Mouse (Mus musculus) stomach, embryonic 14.5 days (tissue): ENCODE measurements around the gene Prdx5. TPM values are rescaled to one million over a fixed set of nuclear protein-coding genes. Genes with fewer than 3 reads are reported as not detected.

Source experiments
- ATAC-seq: fragments of 200-750 bp; cut with Nextera tagmentation; 2 replicates; pipeline ENCODE4 v1.8.0; 2017; ENCODE audit warnings: low read depth, moderate TSS enrichment; ENCODE audit not compliant: insufficient number of reproducible peaks, insufficient read depth, low FRiP score
- H3K27ac ChIP-seq: fragments of 300-500 bp; sonication (generic); 2 replicates; pipeline ENCODE4 v1.5.1; 2014; ENCODE audit warnings: mild to moderate bottlenecking, low read length, moderate library complexity, mixed read lengths
- H3K27me3 ChIP-seq: fragments of 300-500 bp; sonication (generic); 2 replicates; pipeline ENCODE4 v1.6.1; 2014; ENCODE audit warnings: low read length, control low read depth, mixed read lengths; ENCODE audit not compliant: control insufficient read depth, insufficient read depth
- H3K36me3 ChIP-seq: fragments of 300-500 bp; sonication (generic); 2 replicates; pipeline ENCODE4 v1.6.1; 2014; ENCODE audit warnings: mild to moderate bottlenecking, control low read depth, low read length, moderate library complexity, mixed read lengths; ENCODE audit not compliant: control insufficient read depth, insufficient read depth
- H3K4me1 ChIP-seq: fragments of 300-500 bp; sonication (generic); 2 replicates; pipeline ENCODE4 v1.6.1; 2014; ENCODE audit warnings: low read length, control low read depth, mixed read lengths; ENCODE audit not compliant: control insufficient read depth, insufficient read depth
- H3K4me2 ChIP-seq: fragments of 300-500 bp; sonication (generic); replicated peaks from 2 replicates; pipeline ENCODE4 v1.6.1; 2014; ENCODE audit warnings: low read depth, low read length, control low read depth
- H3K4me3 ChIP-seq: fragments of 300-500 bp; sonication (generic); 2 replicates; pipeline ENCODE4 v1.5.1; 2014; ENCODE audit warnings: low read depth, low read length, control low read depth
- H3K9ac ChIP-seq: fragments of 300-500 bp; sonication (generic); replicated peaks from 2 replicates; pipeline ENCODE4 v1.6.1; 2014; ENCODE audit warnings: low read depth, mild to moderate bottlenecking, control low read depth, low read length, moderate library complexity, mixed read lengths
- H3K9me3 ChIP-seq: fragments of 300-500 bp; sonication (generic); 2 replicates; pipeline ENCODE4 v1.6.1; 2016; ENCODE audit warnings: low read depth, low read length, control low read depth; ENCODE audit not compliant: control insufficient read depth
- WGBS: fragments of 180-500 bp; shearing (Covaris S2); extraction: QIAGEN DNeasy Blood & Tissue Kit; methylation state at CpG from one replicate; pipeline ENCODE4 v1.1.7; 2014; 5-methylcytosine and 5-hydroxymethylcytosine counted together
- polyA plus RNA-seq: library from polyadenylated mRNA; unstranded; fragments of >200 nt; fragmentation: Nextera tagmentation; extraction: Ambion mirVana; gene quantifications from 2 replicates; pipeline ENCODE4 v1.2.1, GENCODE M21; 2014

Prdx5 gene
- polyA plus RNA-seq, 1 experiment from 2014 or later: 172 TPM

GRCm38 (mm10) chr19:6893731-6894451, 16.0 kb downstream of the Prdx5 start:
- 92% methylated on average over 14 of the region's 14 CpGs for WGBS
- Histone ChIP-seq H3K27ac (no peak overlapping the region), H3K9ac (no peak overlapping the region), H3K36me3 (no peaks in the 10 kb centered on the region), H3K9me3 (no peaks in the 10 kb centered on the region), H3K4me3 (no peak overlapping the region), H3K4me2 (no peak overlapping the region), H3K4me1 (no peaks in the 10 kb centered on the region), H3K27me3 (no peaks in the 10 kb centered on the region)
- ATAC-seq: no peak

- H3K4me1 ChIP-seq: no peaks in the 10 kb centered on the region
Observed at GRCm38 (mm10) chr19:6892512-6892911, 17.4 kb downstream of the Prdx5 start.

DNA sequence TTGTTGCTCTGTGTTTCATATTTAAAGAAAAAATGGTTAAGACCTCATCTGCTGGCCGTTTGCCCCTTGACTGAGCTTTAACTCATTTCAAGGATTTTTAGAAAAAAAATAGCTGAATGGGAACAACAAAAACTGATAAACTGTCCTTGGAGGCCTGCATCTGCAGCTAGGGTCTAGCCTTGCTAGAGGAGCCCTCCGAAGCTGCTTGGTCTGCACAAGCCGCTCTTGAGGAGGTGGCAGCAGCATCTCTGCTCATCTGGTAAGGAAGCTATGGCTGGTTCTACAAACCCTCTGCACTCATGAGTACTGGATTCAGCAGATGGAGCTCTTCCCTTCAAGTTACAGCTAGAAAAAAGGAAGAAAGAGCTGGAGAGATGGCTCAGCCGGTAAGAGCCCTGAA, 31.9 kb downstream of the Prdx5 start:
- Histone ChIP-seq H3K4me1 (no peaks in the 10 kb centered on the region), H3K36me3 (no peaks in the 10 kb centered on the region), H3K4me3 (no peak overlapping the region), H3K9me3 (peaks cover 3% of the 10 kb centered on the region; the same call in 1 of the 2 replicates), H3K27ac (no peak overlapping the region), H3K4me2 (no peak overlapping the region), H3K27me3 (no peaks in the 10 kb centered on the region), H3K9ac (no peak overlapping the region)
- no peak for ATAC-seq
- 82% methylated on average over 4 of the region's 4 CpGs for WGBS

More at GRCm38 (mm10) chr19:6892512-6892911, 17.4 kb downstream of the Prdx5 start:
- Histone ChIP-seq H3K4me2 (no peak overlapping the region), H3K4me3 (no peak overlapping the region), H3K27ac (no peak overlapping the region), H3K36me3 (no peaks in the 10 kb centered on the region), H3K9ac (no peak overlapping the region), H3K9me3 (no peaks in the 10 kb centered on the region), H3K27me3 (no peaks in the 10 kb centered on the region)
- no peak for ATAC-seq
- WGBS: 59% methylated on average over 4 of the region's 4 CpGs

DNA sequence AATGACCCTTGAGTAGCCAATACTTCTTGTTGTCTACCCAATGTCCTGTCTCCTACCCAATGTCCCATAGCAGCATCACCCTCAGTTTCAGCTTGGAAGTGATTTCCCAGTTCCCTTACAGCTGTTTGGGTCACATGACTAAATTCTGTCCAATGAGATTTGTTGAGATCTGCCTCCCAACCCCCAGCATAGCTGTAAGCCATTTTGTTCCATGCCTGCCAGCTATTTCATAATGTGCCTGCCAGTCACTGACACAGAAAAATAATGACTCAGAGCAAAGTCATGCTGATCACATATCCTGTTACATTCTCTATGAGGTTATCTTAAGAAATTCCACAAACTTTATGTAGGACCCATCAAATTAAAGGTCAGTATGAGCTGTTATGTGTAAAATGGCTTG, 33.1 kb downstream of the Prdx5 start:
- peaks cover 3% of the 10 kb centered on the region; the same call in 1 of the 2 replicates for H3K9me3 ChIP-seq
- H3K27me3 ChIP-seq: no peaks in the 10 kb centered on the region
- H3K4me2 ChIP-seq: no peak overlapping the region
- H3K36me3 ChIP-seq: no peaks in the 10 kb centered on the region
- no peak overlapping the region for H3K4me3 ChIP-seq
- no peak overlapping the region for H3K9ac ChIP-seq
- no peaks in the 10 kb centered on the region for H3K4me1 ChIP-seq
- no peak for ATAC-seq
- H3K27ac ChIP-seq: no peak overlapping the region

DNA sequence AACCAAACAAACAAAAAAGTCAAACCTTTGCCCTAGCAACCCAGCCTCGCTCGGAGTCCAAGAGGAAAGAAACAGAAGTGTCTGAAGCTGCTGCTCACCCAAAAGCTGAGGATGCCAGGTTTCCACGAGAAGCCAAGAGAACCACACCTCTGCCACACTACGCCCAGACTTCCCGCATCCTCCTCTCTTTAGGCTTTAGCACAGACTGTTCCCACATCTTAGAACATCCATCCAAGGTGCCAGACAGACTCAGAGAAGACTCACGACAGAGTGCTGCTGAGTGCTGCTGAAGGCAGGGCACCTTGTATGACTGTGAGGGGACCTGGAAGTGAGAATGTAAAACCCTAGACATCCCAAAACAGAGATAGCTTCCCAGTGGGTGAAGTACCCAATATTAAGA, 34.1 kb downstream of the Prdx5 start:
- no peak overlapping the region for H3K27ac ChIP-seq
- no peaks in the 10 kb centered on the region for H3K27me3 ChIP-seq
- WGBS: 84% methylated on average over 6 of the region's 6 CpGs
- H3K4me1 ChIP-seq: no peaks in the 10 kb centered on the region
- no peaks in the 10 kb centered on the region for H3K36me3 ChIP-seq
- H3K4me3 ChIP-seq: no peak overlapping the region
- H3K4me2 ChIP-seq: no peak overlapping the region
- no peak overlapping the region for H3K9ac ChIP-seq
- ATAC-seq: no peak
- H3K9me3 ChIP-seq: peaks cover 3% of the 10 kb centered on the region; the same call in 1 of the 2 replicates

- no peak overlapping the region for H3K9ac ChIP-seq
- ATAC-seq: no peak
- no peak overlapping the region for H3K4me2 ChIP-seq
- no peak overlapping the region for H3K4me3 ChIP-seq
- H3K4me1 ChIP-seq: peaks cover 3% of the 10 kb centered on the region; the same call in 1 of the 2 replicates
- no peak overlapping the region for H3K27ac ChIP-seq
- WGBS: 65% methylated on average over 1 of the region's 1 CpGs
- no peaks in the 10 kb centered on the region for H3K27me3 ChIP-seq
- no peaks in the 10 kb centered on the region for H3K9me3 ChIP-seq
- no peaks in the 10 kb centered on the region for H3K36me3 ChIP-seq
Observed at GRCm38 (mm10) chr19:6874257-6874656, 35.6 kb downstream of the Prdx5 start.

GRCm38 (mm10) chr19:6872701-6873100, 37.2 kb downstream of the Prdx5 start:
- WGBS: 78% methylated on average over 3 of the region's 3 CpGs
- no peak overlapping the region for H3K27ac ChIP-seq
- no peaks in the 10 kb centered on the region for H3K36me3 ChIP-seq
- no peak overlapping the region for H3K9ac ChIP-seq
- ATAC-seq: no peak
- no peaks in the 10 kb centered on the region for H3K27me3 ChIP-seq
- no peaks in the 10 kb centered on the region for H3K9me3 ChIP-seq
- no peak overlapping the region for H3K4me2 ChIP-seq
- H3K4me1 ChIP-seq: peaks cover 3% of the 10 kb centered on the region; the same call in 1 of the 2 replicates
- H3K4me3 ChIP-seq: no peak overlapping the region

- Histone ChIP-seq H3K4me1 (peaks cover 3% of the 10 kb centered on the region; the same call in 1 of the 2 replicates), H3K9ac (no peak overlapping the region), H3K36me3 (no peaks in the 10 kb centered on the region), H3K4me3 (no peak overlapping the region), H3K4me2 (no peak overlapping the region), H3K27me3 (no peaks in the 10 kb centered on the region), H3K9me3 (no peaks in the 10 kb centered on the region), H3K27ac (no peak overlapping the region)
- 0 out of 2 replicates have a peak, but pooled peaks have one; percentile 14 for ATAC-seq
- 60% methylated on average over 5 of the region's 5 CpGs for WGBS
Observed at GRCm38 (mm10) chr19:6871574-6872271, 38.2 kb downstream of the Prdx5 start.
